Mouse (Mus musculus): Measurements from ENCODE around the gene Wt1. TPM values are rescaled to one million over a fixed set of nuclear protein-coding genes. Genes with fewer than 3 reads are reported as not detected.
A peak's percentile ranks its signal among the peaks of the same experiment; 100 is the strongest.

The Wt1 gene
- polyA plus RNA-seq, 1 experiment from 2014 or later, result 0.54 TPM

GRCm38 (mm10) chr2:105090991-105091390 is 35.3 kb upstream of the Wt1 start:
- Histone ChIP-seq H3K4me3 (ENCODE audit: low read depth, low read length) (no peak overlapping the region), H3K9me3 (ENCODE audit: control insufficient read depth, low read length) (no peaks in the 10 kb centered on the region), H3K4me1 (ENCODE audit: control insufficient read depth, insufficient read depth, low read length) (peaks cover 17% of the 10 kb centered on the region), H3K4me2 (ENCODE audit: low read depth, low read length) (no peak overlapping the region), H3K27me3 (replicated peaks; ENCODE audit: control insufficient read depth, insufficient read depth, low read length) (no peaks in the 10 kb centered on the region), H3K27ac (replicated peaks; ENCODE audit: low read depth, low read length) (no peak overlapping the region), H3K9ac (ENCODE audit: low read depth, low read length) (no peak overlapping the region), H3K36me3 (ENCODE audit: control insufficient read depth, insufficient read depth, low read length) (no peaks in the 10 kb centered on the region)
- DNase-seq (ENCODE audit: low spot score) (no peak), ATAC-seq (ENCODE audit: low read depth) (no peak)
- 66% methylated on average over 5 of the region's 5 CpGs for WGBS

GRCm38 (mm10) chr2:105091718-105092117 is 34.6 kb upstream of the Wt1 start, which contains the start of gene Gm11060:
Gene Gm11060 (plus strand): TSS chr2:105092018.
- H3K36me3 ChIP-seq (ENCODE audit: control insufficient read depth, insufficient read depth, low read length), result no peaks in the 10 kb centered on the region
- WGBS, result 80% methylated on average over 2 of the region's 2 CpGs
- H3K4me3 ChIP-seq (ENCODE audit: low read depth, low read length), result no peak within 1 kb of the TSS
- no peaks in the 10 kb centered on the region for H3K9me3 ChIP-seq (ENCODE audit: control insufficient read depth, low read length)
- H3K4me2 ChIP-seq (ENCODE audit: low read depth, low read length), result no peak within 1 kb of the TSS
- ATAC-seq (ENCODE audit: low read depth), result no peak
- H3K27ac ChIP-seq (replicated peaks; ENCODE audit: low read depth, low read length), result no peak within 1 kb of the TSS
- DNase-seq (ENCODE audit: low spot score), result no peak
- no peaks in the 10 kb centered on the region for H3K27me3 ChIP-seq (replicated peaks; ENCODE audit: control insufficient read depth, insufficient read depth, low read length)
- peaks cover 17% of the 10 kb centered on the region for H3K4me1 ChIP-seq (ENCODE audit: control insufficient read depth, insufficient read depth, low read length)
- H3K9ac ChIP-seq (ENCODE audit: low read depth, low read length), result no peak within 1 kb of the TSS

- H3K4me1 ChIP-seq (ENCODE audit: control insufficient read depth, insufficient read depth, low read length), result no peaks in the 10 kb centered on the region
- no peak overlapping the region for H3K9ac ChIP-seq (ENCODE audit: low read depth, low read length)
- H3K9me3 ChIP-seq (ENCODE audit: control insufficient read depth, low read length), result no peaks in the 10 kb centered on the region
- no peaks in the 10 kb centered on the region for H3K36me3 ChIP-seq (ENCODE audit: control insufficient read depth, insufficient read depth, low read length)
- H3K27me3 ChIP-seq (replicated peaks; ENCODE audit: control insufficient read depth, insufficient read depth, low read length), result no peaks in the 10 kb centered on the region
- no peak overlapping the region for H3K4me3 ChIP-seq (ENCODE audit: low read depth, low read length)
- no peak for ATAC-seq (ENCODE audit: low read depth)
- no peak overlapping the region for H3K27ac ChIP-seq (replicated peaks; ENCODE audit: low read depth, low read length)
- H3K4me2 ChIP-seq (ENCODE audit: low read depth, low read length), result no peak overlapping the region
- WGBS, result 84% methylated on average over 22 of the region's 22 CpGs
- DNase-seq (ENCODE audit: low spot score), result no peak
Measured at GRCm38 (mm10) chr2:105097294-105097953, 28.9 kb upstream of the Wt1 start.

- Histone ChIP-seq H3K4me2 (ENCODE audit: low read depth, low read length) (no peak overlapping the region), H3K4me3 (ENCODE audit: low read depth, low read length) (no peak overlapping the region), H3K4me1 (ENCODE audit: control insufficient read depth, insufficient read depth, low read length) (no peaks in the 10 kb centered on the region), H3K9ac (ENCODE audit: low read depth, low read length) (no peak overlapping the region), H3K36me3 (ENCODE audit: control insufficient read depth, insufficient read depth, low read length) (no peaks in the 10 kb centered on the region), H3K27ac (replicated peaks; ENCODE audit: low read depth, low read length) (no peak overlapping the region), H3K9me3 (ENCODE audit: control insufficient read depth, low read length) (no peaks in the 10 kb centered on the region), H3K27me3 (replicated peaks; ENCODE audit: control insufficient read depth, insufficient read depth, low read length) (no peaks in the 10 kb centered on the region)
- 55% methylated on average over 7 of the region's 7 CpGs for WGBS
- no peak for ATAC-seq (ENCODE audit: low read depth)
- DNase-seq (ENCODE audit: low spot score), result no peak
Measured at GRCm38 (mm10) chr2:105099410-105099809, 26.9 kb upstream of the Wt1 start.

- 40% methylated on average over 7 of the region's 7 CpGs for WGBS
- no peaks in the 10 kb centered on the region for H3K27me3 ChIP-seq (replicated peaks; ENCODE audit: control insufficient read depth, insufficient read depth, low read length)
- H3K27ac ChIP-seq (replicated peaks; ENCODE audit: low read depth, low read length), result no peak overlapping the region
- no peak overlapping the region for H3K4me2 ChIP-seq (ENCODE audit: low read depth, low read length)
- ATAC-seq (ENCODE audit: low read depth) (no peak), DNase-seq (ENCODE audit: low spot score) (no peak)
- no peak overlapping the region for H3K9ac ChIP-seq (ENCODE audit: low read depth, low read length)
- H3K4me1 ChIP-seq (ENCODE audit: control insufficient read depth, insufficient read depth, low read length), result no peaks in the 10 kb centered on the region
- no peak overlapping the region for H3K4me3 ChIP-seq (ENCODE audit: low read depth, low read length)
- no peaks in the 10 kb centered on the region for H3K9me3 ChIP-seq (ENCODE audit: control insufficient read depth, low read length)
- no peaks in the 10 kb centered on the region for H3K36me3 ChIP-seq (ENCODE audit: control insufficient read depth, insufficient read depth, low read length)
Measured at GRCm38 (mm10) chr2:105100541-105100940, 25.8 kb upstream of the Wt1 start.

- ATAC-seq (ENCODE audit: low read depth) (peak; percentile 90), DNase-seq (ENCODE audit: low spot score) (peak; percentile 90)
- H3K4me1 ChIP-seq (ENCODE audit: control insufficient read depth, insufficient read depth, low read length), result no peaks in the 10 kb centered on the region
- no peak overlapping the region for H3K27ac ChIP-seq (replicated peaks; ENCODE audit: low read depth, low read length)
- no peak overlapping the region for H3K4me2 ChIP-seq (ENCODE audit: low read depth, low read length)
- no peaks in the 10 kb centered on the region for H3K36me3 ChIP-seq (ENCODE audit: control insufficient read depth, insufficient read depth, low read length)
- H3K27me3 ChIP-seq (replicated peaks; ENCODE audit: control insufficient read depth, insufficient read depth, low read length), result peaks cover 27% of the 10 kb centered on the region
- H3K4me3 ChIP-seq (ENCODE audit: low read depth, low read length), result no peak overlapping the region
- 20% methylated on average over 6 of the region's 6 CpGs for WGBS
- H3K9me3 ChIP-seq (ENCODE audit: control insufficient read depth, low read length), result no peaks in the 10 kb centered on the region
- no peak overlapping the region for H3K9ac ChIP-seq (ENCODE audit: low read depth, low read length)
Measured at GRCm38 (mm10) chr2:105108703-105109158, 17.6 kb upstream of the Wt1 start.

- Histone ChIP-seq H3K4me2 (ENCODE audit: low read depth, low read length) (no peak overlapping the region), H3K9me3 (ENCODE audit: control insufficient read depth, low read length) (no peaks in the 10 kb centered on the region), H3K4me3 (ENCODE audit: low read depth, low read length) (no peak overlapping the region), H3K9ac (ENCODE audit: low read depth, low read length) (no peak overlapping the region), H3K27ac (replicated peaks; ENCODE audit: low read depth, low read length) (no peak overlapping the region), H3K36me3 (ENCODE audit: control insufficient read depth, insufficient read depth, low read length) (no peaks in the 10 kb centered on the region), H3K27me3 (replicated peaks; ENCODE audit: control insufficient read depth, insufficient read depth, low read length) (peaks cover 65% of the 10 kb centered on the region), H3K4me1 (ENCODE audit: control insufficient read depth, insufficient read depth, low read length) (no peaks in the 10 kb centered on the region)
- DNase-seq (ENCODE audit: low spot score) (no peak), ATAC-seq (ENCODE audit: low read depth) (no peak)
- WGBS, result 16% methylated on average over 9 of the region's 9 CpGs
Measured at GRCm38 (mm10) chr2:105114074-105114473, 12.3 kb upstream of the Wt1 start.

GRCm38 (mm10) chr2:105117669-105118068 is 8.7 kb upstream of the Wt1 start:
- Histone ChIP-seq H3K27ac (replicated peaks; ENCODE audit: low read depth, low read length) (no peak overlapping the region), H3K36me3 (ENCODE audit: control insufficient read depth, insufficient read depth, low read length) (no peaks in the 10 kb centered on the region), H3K27me3 (replicated peaks; ENCODE audit: control insufficient read depth, insufficient read depth, low read length) (peaks cover 82% of the 10 kb centered on the region), H3K4me1 (ENCODE audit: control insufficient read depth, insufficient read depth, low read length) (no peaks in the 10 kb centered on the region), H3K4me3 (ENCODE audit: low read depth, low read length) (no peak overlapping the region), H3K9me3 (ENCODE audit: control insufficient read depth, low read length) (no peaks in the 10 kb centered on the region), H3K4me2 (ENCODE audit: low read depth, low read length) (no peak overlapping the region), H3K9ac (ENCODE audit: low read depth, low read length) (no peak overlapping the region)
- 67% methylated on average over 8 of the region's 8 CpGs for WGBS
- DNase-seq (ENCODE audit: low spot score) (no peak), ATAC-seq (ENCODE audit: low read depth) (no peak)

GRCm38 (mm10) chr2:105122216-105122615 is 4.1 kb upstream of the Wt1 start:
- WGBS, result 2% methylated on average over 8 of the region's 8 CpGs
- Histone ChIP-seq H3K9me3 (ENCODE audit: control insufficient read depth, low read length) (no peaks in the 10 kb centered on the region), H3K4me3 (ENCODE audit: low read depth, low read length) (no peak overlapping the region), H3K9ac (ENCODE audit: low read depth, low read length) (no peak overlapping the region), H3K36me3 (ENCODE audit: control insufficient read depth, insufficient read depth, low read length) (no peaks in the 10 kb centered on the region), H3K27ac (replicated peaks; ENCODE audit: low read depth, low read length) (no peak overlapping the region), H3K4me2 (ENCODE audit: low read depth, low read length) (no peak overlapping the region), H3K27me3 (replicated peaks; ENCODE audit: control insufficient read depth, insufficient read depth, low read length) (peaks cover 97% of the 10 kb centered on the region), H3K4me1 (ENCODE audit: control insufficient read depth, insufficient read depth, low read length) (peaks cover 9% of the 10 kb centered on the region)
- ATAC-seq (ENCODE audit: low read depth) (no peak; the same call in 1 of the 2 replicates), DNase-seq (ENCODE audit: low spot score) (no peak)

Measured in embryonic facial prominence, embryonic 14.5 days (tissue).